Comparison of ENCODE assay signal across 11 mouse cellular contexts in the genomic region with DNA sequence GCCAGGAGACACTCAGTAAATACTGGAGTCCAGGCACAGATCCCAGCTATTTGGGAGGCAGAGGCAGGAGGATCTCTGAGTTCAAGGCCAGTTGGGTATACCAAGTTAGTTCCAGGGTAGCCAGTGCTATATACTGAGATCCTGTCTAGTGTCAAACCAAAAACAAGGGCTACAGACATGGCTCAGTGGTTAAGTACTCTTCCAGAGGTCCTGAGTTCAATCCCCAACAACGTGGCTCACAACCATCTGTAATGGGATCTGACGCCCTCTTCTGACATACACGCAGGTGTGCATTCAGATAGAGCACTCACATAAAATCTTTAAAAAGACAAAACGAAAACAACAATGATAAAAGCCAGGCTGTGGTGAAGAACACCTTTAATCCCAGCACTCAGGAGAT. TPM values are rescaled to one million over a fixed set of nuclear protein-coding genes. Genes with fewer than 3 reads are reported as not detected.
DNase-seq lines count a peak whose midpoint lies in the region; ATAC-seq and TF ChIP-seq lines count a peak whose summit lies in the region.
"Had no signal": no experiment of that assay in that cellular context is flagged by ENCODE, and none has a peak within 500 bp of the region (broad histone marks: within the 10 kb centered on the region; RNA-seq: fewer than 3 reads in every experiment).

No protein-coding gene starts in this region.

- DNase-seq in heart, postnatal 0 days (ENCODE audit: low spot score) = no peak
- DNase-seq in heart, adult 11 months = no peak
- peak; percentile 71 for DNase-seq in ES-CJ7 (ENCODE audit: low read depth, low spot score)
- DNase-seq in forebrain, postnatal 0 days = no peak
- no peak for DNase-seq in right cerebral cortex, postnatal 14 days
- no peak for DNase-seq in adrenal gland, adult 2 months
- DNase-seq in yolk sac, embryonic 10.5 days (ENCODE audit: low spot score) = no peak
- DNase-seq: thymus, postnatal 25 days had no signal

- peaks cover 66% of the 10 kb centered on the region for H3K36me3 ChIP-seq in heart, postnatal 0 days (replicated peaks; ENCODE audit: control insufficient read depth, insufficient read depth, low read length)
- peaks cover 55% of the 10 kb centered on the region for H3K36me3 ChIP-seq in forebrain, postnatal 0 days (ENCODE audit: insufficient read depth)
- H3K36me3 ChIP-seq in liver, embryonic 16.5 days (ENCODE audit: control insufficient read depth, insufficient read depth) = peaks cover 54% of the 10 kb centered on the region

- TF ChIP-seq CTCF in heart, postnatal 0 days (IDR thresholded peaks at IDR 0.05; ENCODE audit: low read depth) = no peak
- TF ChIP-seq CTCF in forebrain, postnatal 0 days (IDR thresholded peaks at IDR 0.05; ENCODE audit: low read depth) = no peak

- H3K27ac ChIP-seq in heart, postnatal 0 days (ENCODE audit: low read depth) = 0 out of 2 replicates have a peak overlapping the region, but pooled peaks have one; percentile 93
- no peak overlapping the region for H3K27ac ChIP-seq in forebrain, postnatal 0 days (ENCODE audit: low read depth, low read length)
- H3K27ac ChIP-seq in liver, embryonic 16.5 days (ENCODE audit: low read length) = no peak overlapping the region

- no peak for ATAC-seq in heart, postnatal 0 days (ENCODE audit: insufficient read depth, low read depth)
- no peak for ATAC-seq in forebrain, postnatal 0 days
- ATAC-seq in liver, embryonic 16.5 days (ENCODE audit: low read depth) = no peak

- H3K4me1 ChIP-seq in heart, postnatal 0 days (ENCODE audit: control insufficient read depth, insufficient read depth) = 0 out of 2 replicates have a peak, but pooled peaks cover 13% of the 10 kb centered on the region
- H3K4me1 ChIP-seq in forebrain, postnatal 0 days (ENCODE audit: insufficient read depth) = no peaks in the 10 kb centered on the region
- H3K4me1 ChIP-seq in liver, embryonic 16.5 days (ENCODE audit: control insufficient read depth, low read depth, low read length) = peaks cover 17% of the 10 kb centered on the region

- no peak overlapping the region for H3K9ac ChIP-seq in heart, postnatal 0 days (replicated peaks; ENCODE audit: low read depth, low read length)
- no peak overlapping the region for H3K9ac ChIP-seq in forebrain, postnatal 0 days
- H3K9ac ChIP-seq in liver, embryonic 16.5 days (ENCODE audit: low read depth, low read length) = no peak overlapping the region

- H3K9me3 ChIP-seq in heart, postnatal 0 days (replicated peaks; ENCODE audit: control insufficient read depth, low read length) = no peaks in the 10 kb centered on the region
- no peaks in the 10 kb centered on the region for H3K9me3 ChIP-seq in forebrain, postnatal 0 days (ENCODE audit: low read length)
- no peaks in the 10 kb centered on the region for H3K9me3 ChIP-seq in liver, embryonic 16.5 days (replicated peaks; ENCODE audit: control insufficient read depth, low read length)

- no peak overlapping the region; the same call in 1 of the 2 replicates for H3K4me2 ChIP-seq in heart, postnatal 0 days (ENCODE audit: low read depth, low read length)
- H3K4me2 ChIP-seq in forebrain, postnatal 0 days (ENCODE audit: low read depth) = peak overlapping the region; percentile 83; the same call in 1 of the 2 replicates
- 0 out of 2 replicates have a peak overlapping the region, but pooled peaks have one; percentile 81 for H3K4me2 ChIP-seq in liver, embryonic 16.5 days (ENCODE audit: low read depth, low read length)

- 91% methylated on average over 4 of the region's 4 CpGs for WGBS in heart, postnatal 0 days
- 97% methylated on average over 4 of the region's 4 CpGs for WGBS in forebrain, postnatal 0 days
- 69% methylated on average over 4 of the region's 4 CpGs for WGBS in liver, embryonic 16.5 days (ENCODE audit: insufficient replicate concordance)

- no peak for TF ChIP-seq EP300 in heart, postnatal 0 days (IDR thresholded peaks at IDR 0.05; ENCODE audit: low read depth)

- H3K27me3 ChIP-seq in heart, postnatal 0 days (ENCODE audit: control insufficient read depth, insufficient read depth, low read length) = no peaks in the 10 kb centered on the region
- H3K27me3 ChIP-seq in forebrain, postnatal 0 days (ENCODE audit: insufficient read depth, low read length) = no peaks in the 10 kb centered on the region
- no peaks in the 10 kb centered on the region for H3K27me3 ChIP-seq in liver, embryonic 16.5 days (ENCODE audit: control insufficient read depth, insufficient read depth, low read depth, low read length)
- H3K27me3 ChIP-seq: Patski had no signal

- no peak overlapping the region for H3K4me3 ChIP-seq in heart, postnatal 0 days (ENCODE audit: low read depth, low read length)
- no peak overlapping the region for H3K4me3 ChIP-seq in forebrain, postnatal 0 days (ENCODE audit: low read depth, low read length)
- H3K4me3 ChIP-seq in liver, embryonic 16.5 days (ENCODE audit: low read depth, low read length) = no peak overlapping the region

RNA-seq across cellular contexts. Expression of a gene that starts 1.1 kb away (rescaled TPM):
- total RNA-seq in heart, postnatal 0 days (2014; rRNA removed; ENCODE audit: low replicate concordance) = 90.4 and 94.8 TPM in 2 replicates
- 55.9 and 59.7 TPM in 2 replicates for polyA plus RNA-seq in heart, postnatal 0 days (2015; fragmentation: Nextera tagmentation; extraction: Ambion mirVana)
- total RNA-seq in forebrain, postnatal 0 days (2014; rRNA removed) = 34.4 and 37.2 TPM in 2 replicates
- polyA plus RNA-seq in forebrain, postnatal 0 days (2015; fragmentation: Nextera tagmentation; extraction: Ambion mirVana) = 26.1 and 32.1 TPM in 2 replicates
- 13.5 and 14.7 TPM in 2 replicates for polyA plus RNA-seq in liver, embryonic 16.5 days (2015; fragmentation: Nextera tagmentation; extraction: Ambion mirVana)
- 10 to 100 TPM; 40.4 to 62.3 TPM for total RNA-seq in adrenal gland, adult 2 months (2021)
- polyA plus RNA-seq in adrenal gland, adult 2 months (2012; rRNA removed) = 133 and 144 TPM in 2 replicates

RNA-seq across cellular contexts. Expression of a gene that starts 7.0 kb away (rescaled TPM):
- 35.2 and 39.3 TPM in 2 replicates for total RNA-seq in heart, postnatal 0 days (2014; rRNA removed; ENCODE audit: low replicate concordance)
- polyA plus RNA-seq in heart, postnatal 0 days (2015; fragmentation: Nextera tagmentation; extraction: Ambion mirVana) = 21.7 and 22.0 TPM in 2 replicates
- 42.2 and 61.3 TPM in 2 replicates for total RNA-seq in forebrain, postnatal 0 days (2014; rRNA removed)
- 27.8 and 33.2 TPM in 2 replicates for polyA plus RNA-seq in forebrain, postnatal 0 days (2015; fragmentation: Nextera tagmentation; extraction: Ambion mirVana)
- 14.1 and 14.6 TPM in 2 replicates for polyA plus RNA-seq in liver, embryonic 16.5 days (2015; fragmentation: Nextera tagmentation; extraction: Ambion mirVana)
- total RNA-seq in adrenal gland, adult 2 months (2021) = 10 to 100 TPM; 36.6 to 37.6 TPM
- polyA plus RNA-seq in adrenal gland, adult 2 months (2012; rRNA removed) = 31.1 and 36.8 TPM in 2 replicates

RNA-seq across cellular contexts. Expression of a gene that starts 7.2 kb away (rescaled TPM):
- 13.4 and 14.0 TPM in 2 replicates for total RNA-seq in heart, postnatal 0 days (2014; rRNA removed; ENCODE audit: low replicate concordance)
- 33.0 and 34.3 TPM in 2 replicates for polyA plus RNA-seq in heart, postnatal 0 days (2015; fragmentation: Nextera tagmentation; extraction: Ambion mirVana)
- total RNA-seq in forebrain, postnatal 0 days (2014; rRNA removed) = 40.1 and 64.0 TPM in 2 replicates
- 68.2 and 74.0 TPM in 2 replicates for polyA plus RNA-seq in forebrain, postnatal 0 days (2015; fragmentation: Nextera tagmentation; extraction: Ambion mirVana)
- 25.9 and 34.2 TPM in 2 replicates for polyA plus RNA-seq in liver, embryonic 16.5 days (2015; fragmentation: Nextera tagmentation; extraction: Ambion mirVana)
- 10 to 100 TPM; 49.3 to 54.3 TPM for total RNA-seq in adrenal gland, adult 2 months (2021)
- polyA plus RNA-seq in adrenal gland, adult 2 months (2012; rRNA removed) = 15.3 and 17.2 TPM in 2 replicates

RNA-seq across cellular contexts. Expression of a gene that starts 16.0 kb away (rescaled TPM):
- not detected in 2 replicates for total RNA-seq in heart, postnatal 0 days (2014; rRNA removed; ENCODE audit: low replicate concordance)
- not detected in 2 replicates for polyA plus RNA-seq in heart, postnatal 0 days (2015; fragmentation: Nextera tagmentation; extraction: Ambion mirVana)
- not detected in 2 replicates for total RNA-seq in forebrain, postnatal 0 days (2014; rRNA removed)
- polyA plus RNA-seq in forebrain, postnatal 0 days (2015; fragmentation: Nextera tagmentation; extraction: Ambion mirVana) = not detected in 2 replicates
- polyA plus RNA-seq in liver, embryonic 16.5 days (2015; fragmentation: Nextera tagmentation; extraction: Ambion mirVana) = 3.9 and 4.2 TPM in 2 replicates
- total RNA-seq in adrenal gland, adult 2 months (2021) = not detected
- polyA plus RNA-seq in adrenal gland, adult 2 months (2012; rRNA removed) = not detected in 2 replicates
- total RNA-seq: left cerebral cortex, adult 8-10 months had no signal

RNA-seq across cellular contexts. Expression of a gene that starts 18.5 kb away (rescaled TPM):
- 33.9 and 45.5 TPM in 2 replicates for total RNA-seq in heart, postnatal 0 days (2014; rRNA removed; ENCODE audit: low replicate concordance)
- polyA plus RNA-seq in heart, postnatal 0 days (2015; fragmentation: Nextera tagmentation; extraction: Ambion mirVana) = 56.7 and 57.1 TPM in 2 replicates
- total RNA-seq in forebrain, postnatal 0 days (2014; rRNA removed) = 142 and 145 TPM in 2 replicates
- 174 TPM in 2 replicates for polyA plus RNA-seq in forebrain, postnatal 0 days (2015; fragmentation: Nextera tagmentation; extraction: Ambion mirVana)
- 20.4 and 20.9 TPM in 2 replicates for polyA plus RNA-seq in liver, embryonic 16.5 days (2015; fragmentation: Nextera tagmentation; extraction: Ambion mirVana)
- 10 to 100 TPM; 78.8 to 99.8 TPM for total RNA-seq in adrenal gland, adult 2 months (2021)
- polyA plus RNA-seq in adrenal gland, adult 2 months (2012; rRNA removed) = 17.8 and 19.4 TPM in 2 replicates
